Mouse (Mus musculus): ENCODE data around the gene Ky.

Ky gene

GRCm38 (mm10) chr9:102505700-102506585, at the start of gene Ky:
Gene Ky, plus strand, starts transcription at chr9:102505750.
- no peak for DNase-seq (ENCODE audit: low read depth, low spot score)

- no peak for DNase-seq (ENCODE audit: low read depth, low spot score)
Observed at GRCm38 (mm10) chr9:102462251-102462650, 43.3 kb upstream of the Ky start.

DNA sequence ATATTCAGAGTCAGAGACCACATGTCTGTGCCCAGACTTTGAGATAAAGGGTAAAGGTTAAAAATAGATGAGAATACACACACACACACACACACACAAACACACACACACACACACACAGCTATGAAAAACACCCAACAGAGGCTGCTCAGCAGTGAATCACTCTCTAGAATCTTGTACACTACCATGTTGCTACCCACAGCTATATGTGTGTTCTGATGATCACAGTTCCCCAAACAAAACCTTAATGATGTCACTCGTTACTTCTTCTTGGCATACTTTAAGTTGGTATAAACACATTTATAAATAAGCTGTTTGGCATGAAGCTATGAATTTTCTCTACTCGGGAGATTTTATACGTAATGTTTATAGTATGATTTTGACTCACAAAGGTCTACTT, 40.5 kb upstream of the Ky start:
- DNase-seq (ENCODE audit: low read depth, low spot score): no peak

DNA sequence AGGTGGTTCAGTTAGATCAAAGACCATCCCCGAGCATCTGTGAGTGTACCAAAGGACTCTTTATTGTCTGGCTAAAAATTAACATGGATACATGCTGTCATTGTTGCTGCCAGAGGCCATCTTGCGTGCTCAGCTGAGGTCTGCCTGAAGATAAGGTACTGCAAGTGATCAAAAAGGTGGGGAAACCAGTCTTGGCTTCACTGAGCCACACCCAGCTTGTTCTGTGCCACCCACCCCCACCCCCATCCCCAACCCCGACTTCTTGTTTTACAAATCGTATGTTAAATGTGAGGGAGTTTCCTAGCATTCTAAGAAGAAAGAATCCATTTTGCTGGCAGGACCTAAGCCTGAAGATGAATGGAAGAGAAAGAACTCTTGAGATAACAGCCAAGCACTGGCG, 39.8 kb upstream of the Ky start:
- no peak for DNase-seq (ENCODE audit: low read depth, low spot score)

GRCm38 (mm10) chr9:102470076-102470819, 35.3 kb upstream of the Ky start:
- no peak for DNase-seq (ENCODE audit: low read depth, low spot score)

GRCm38 (mm10) chr9:102477767-102478450, 27.6 kb upstream of the Ky start:
- DNase-seq (ENCODE audit: low read depth, low spot score): no peak

GRCm38 (mm10) chr9:102478451-102478835, 27.1 kb upstream of the Ky start:
- no peak for DNase-seq (ENCODE audit: low read depth, low spot score)

DNA sequence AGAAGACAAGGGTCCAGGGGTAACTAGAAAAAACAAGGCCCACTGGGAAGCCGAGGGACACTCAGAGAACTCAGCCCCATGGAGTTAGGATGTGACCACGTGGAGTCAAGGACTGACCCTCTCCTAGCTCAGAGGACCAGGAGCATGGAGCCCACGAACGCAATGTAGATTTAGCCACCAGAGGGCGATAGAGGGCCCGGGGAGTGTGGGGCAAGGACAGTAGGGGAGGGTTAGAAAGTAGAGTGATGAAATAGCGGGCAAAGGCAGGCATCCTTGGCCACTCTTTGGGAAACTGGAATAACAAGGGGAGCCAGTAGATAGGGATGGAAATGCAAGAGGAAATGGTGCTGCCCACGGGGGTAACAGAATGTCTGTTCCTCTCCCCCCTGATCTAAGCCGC, 26.5 kb upstream of the Ky start:
- no peak for DNase-seq (ENCODE audit: low read depth, low spot score)

DNA sequence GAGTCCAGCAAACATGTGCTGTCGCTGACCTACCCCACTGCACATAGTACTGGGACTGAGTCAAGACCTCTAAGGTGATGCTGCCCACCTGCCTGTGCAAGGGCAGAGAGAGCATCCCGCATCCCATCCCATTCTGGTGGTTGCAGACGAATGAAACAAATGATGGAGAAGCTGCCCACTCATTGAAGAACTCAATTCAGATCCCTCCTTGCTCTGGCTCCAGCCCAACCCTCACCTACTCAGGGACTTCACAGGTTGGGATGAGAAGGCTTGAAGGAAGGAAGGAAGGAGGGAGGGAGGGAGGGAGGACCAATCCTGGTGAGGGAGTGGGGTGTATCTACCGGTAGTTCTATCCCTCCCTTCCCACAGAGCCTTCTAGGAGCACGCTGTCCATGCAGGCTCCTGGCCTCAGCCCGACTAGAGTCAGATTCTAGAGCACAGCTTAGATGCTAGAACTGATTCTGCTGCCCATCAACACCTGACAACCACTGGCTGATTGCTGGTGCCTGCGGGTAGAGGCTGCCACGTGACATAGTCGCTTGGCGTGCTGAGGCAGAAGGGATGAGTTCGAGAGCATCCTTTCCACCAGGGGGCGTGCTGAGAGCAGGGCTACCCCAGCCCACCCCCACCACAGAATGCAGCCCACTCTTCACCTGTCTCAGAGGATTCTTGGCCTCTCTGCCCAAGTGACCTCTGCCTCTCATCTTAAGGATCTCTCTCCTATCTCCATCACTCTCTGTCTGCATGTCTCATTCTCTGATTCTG, 13.3 kb upstream of the Ky start:
- DNase-seq (ENCODE audit: low read depth, low spot score): no peak

DNA sequence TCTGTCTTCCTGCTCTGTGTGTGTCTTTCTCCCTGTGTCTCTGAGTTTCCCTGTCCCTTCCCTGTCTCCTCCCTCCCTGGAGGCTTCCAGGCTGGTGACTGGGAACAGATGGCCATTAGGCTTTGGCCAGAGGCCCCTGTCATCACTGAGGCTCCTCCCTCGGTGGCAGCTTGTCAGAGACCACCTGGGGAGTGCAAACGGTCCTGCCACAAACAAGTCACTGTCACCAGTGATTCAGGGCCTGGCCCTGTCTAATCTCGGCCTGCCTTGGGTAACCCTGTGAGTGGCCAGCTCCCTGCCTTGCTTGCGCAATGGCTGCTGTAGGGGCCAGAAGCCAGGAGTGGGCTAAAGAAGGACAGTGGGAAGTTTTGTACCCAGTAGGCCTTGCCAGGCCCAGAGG, 12.5 kb upstream of the Ky start:
- DNase-seq (ENCODE audit: low read depth, low spot score): no peak

- DNase-seq (ENCODE audit: low read depth, low spot score): no peak
Observed at GRCm38 (mm10) chr9:102493916-102494315, 11.6 kb upstream of the Ky start.

GRCm38 (mm10) chr9:102494454-102494853, 11.1 kb upstream of the Ky start:
- DNase-seq (ENCODE audit: low read depth, low spot score): no peak

- DNase-seq (ENCODE audit: low read depth, low spot score): no peak
Observed at GRCm38 (mm10) chr9:102495266-102495665, 10.3 kb upstream of the Ky start.

DNA sequence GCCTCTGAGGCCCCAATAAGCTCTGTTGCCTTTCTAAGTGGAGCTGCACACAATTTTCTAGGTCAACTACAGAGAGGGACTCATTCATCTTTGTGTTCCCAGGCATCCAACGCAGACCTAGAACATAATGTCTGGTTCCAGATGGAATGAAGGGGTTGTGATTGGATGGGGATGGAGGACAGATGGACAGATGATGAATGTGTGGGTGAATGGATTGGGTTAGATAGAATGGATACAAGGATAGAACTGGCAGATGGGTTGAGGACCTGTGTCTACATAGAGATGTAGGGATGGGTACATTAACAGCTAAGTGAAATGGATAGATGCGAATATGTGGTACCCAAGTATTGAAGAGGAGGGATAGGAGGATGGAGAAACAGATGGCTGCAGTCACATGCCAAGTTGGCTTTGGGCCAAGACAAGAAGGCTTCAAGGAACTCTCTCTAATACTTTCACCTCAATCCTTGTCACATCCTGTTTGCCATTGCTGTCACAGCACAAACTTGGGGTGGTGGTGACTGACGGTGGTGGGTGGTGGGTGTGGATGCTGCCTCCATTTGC, 9.0 kb upstream of the Ky start:
- no peak for DNase-seq (ENCODE audit: low read depth, low spot score)

DNA sequence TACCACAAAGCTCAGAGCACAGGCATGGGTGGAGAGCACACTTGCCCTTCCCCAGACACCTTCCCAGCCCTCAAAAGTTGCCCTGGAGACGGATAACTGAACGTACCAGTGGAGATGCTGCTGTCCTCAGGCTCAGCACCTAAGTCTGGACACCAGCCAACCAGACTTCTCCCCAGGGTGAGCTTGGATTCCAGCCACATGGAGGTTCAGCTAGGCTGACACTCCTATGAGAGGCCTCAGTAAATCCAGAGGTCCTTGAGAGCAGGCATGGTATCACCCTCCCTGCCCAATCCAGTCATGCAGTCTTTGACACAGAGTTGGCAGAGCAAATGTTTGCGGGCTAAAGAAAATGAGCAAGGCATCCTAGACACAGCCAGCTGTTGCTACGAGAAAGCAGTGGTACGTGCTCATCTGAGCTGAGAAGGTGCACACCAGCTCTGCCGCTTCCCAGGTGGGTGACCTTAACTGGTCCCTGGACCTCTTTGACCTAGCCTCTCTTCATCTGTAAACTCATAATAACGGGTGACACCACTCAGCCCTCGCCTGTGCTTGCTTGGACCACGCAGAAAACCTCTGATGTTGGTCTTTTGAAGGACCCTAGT, 8.4 kb upstream of the Ky start:
- DNase-seq (ENCODE audit: low read depth, low spot score): no peak

DNA sequence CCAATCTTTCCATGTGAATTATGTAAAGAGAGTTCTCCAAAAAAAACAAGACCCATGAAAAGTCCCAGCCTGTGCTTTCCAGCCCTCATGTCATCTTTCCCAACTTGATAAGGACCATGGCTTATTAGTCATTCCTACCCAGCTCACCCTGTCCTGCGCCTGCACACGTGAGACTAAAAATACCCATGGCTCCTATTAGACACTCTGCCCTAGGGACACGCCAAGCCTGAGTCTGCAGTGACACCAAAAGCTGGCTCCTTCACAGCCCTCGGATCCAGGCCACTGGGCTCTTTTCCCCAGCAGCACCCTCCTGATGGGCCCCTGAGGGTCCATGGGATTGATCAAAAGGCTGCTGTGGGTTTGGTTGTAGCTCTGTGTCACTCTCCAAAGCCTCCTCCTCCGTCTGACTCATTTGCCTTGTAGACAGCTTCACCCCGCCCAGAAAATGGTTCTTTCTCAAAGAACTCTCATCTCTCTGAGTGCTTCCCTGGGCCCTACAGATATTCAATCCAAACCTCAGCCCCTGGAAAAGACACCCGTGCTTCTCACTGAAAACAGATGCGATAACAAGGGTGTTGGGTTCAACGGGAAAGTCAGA, 7.6 kb upstream of the Ky start:
- DNase-seq (ENCODE audit: low read depth, low spot score): no peak

DNA sequence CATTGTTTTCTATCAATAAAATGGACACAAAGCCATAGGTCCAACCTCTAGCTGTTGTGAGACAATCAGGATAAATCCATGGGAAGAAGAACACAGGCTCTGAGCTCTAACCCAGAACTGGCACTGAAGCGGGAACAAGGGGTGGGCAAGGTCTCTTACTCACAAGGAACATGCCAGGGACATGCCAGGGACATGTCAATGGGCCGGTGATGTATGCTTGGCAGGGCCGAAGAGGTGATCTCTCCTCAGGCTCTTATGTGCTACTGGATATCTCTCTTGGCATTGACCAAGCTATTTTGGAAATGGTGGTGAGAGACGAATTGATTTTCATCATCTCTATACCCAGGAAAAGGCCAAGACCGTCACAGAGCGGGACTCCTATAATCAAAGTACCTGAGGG, 6.8 kb upstream of the Ky start:
- no peak for DNase-seq (ENCODE audit: low read depth, low spot score)

DNA sequence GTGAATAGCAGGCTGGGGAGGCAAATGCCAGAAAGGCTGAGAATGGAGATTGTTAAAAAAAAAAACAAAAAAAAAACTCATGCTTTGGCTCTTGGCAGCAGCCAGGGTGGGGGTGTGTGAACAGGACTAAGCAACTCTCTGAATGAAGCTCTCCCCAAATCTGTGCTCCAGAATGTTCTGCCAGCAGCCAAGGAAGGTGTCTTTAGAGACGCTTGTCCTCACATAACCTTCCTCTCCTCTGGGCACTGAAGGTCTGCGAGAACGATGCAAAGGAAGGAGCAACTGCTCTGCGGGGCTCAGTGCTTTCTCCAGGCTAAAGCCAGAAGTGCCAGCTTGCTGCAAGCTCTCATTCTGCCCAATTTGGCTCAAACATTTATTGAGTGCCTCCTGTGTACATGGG, 6.3 kb upstream of the Ky start:
- DNase-seq (ENCODE audit: low read depth, low spot score): no peak

DNA sequence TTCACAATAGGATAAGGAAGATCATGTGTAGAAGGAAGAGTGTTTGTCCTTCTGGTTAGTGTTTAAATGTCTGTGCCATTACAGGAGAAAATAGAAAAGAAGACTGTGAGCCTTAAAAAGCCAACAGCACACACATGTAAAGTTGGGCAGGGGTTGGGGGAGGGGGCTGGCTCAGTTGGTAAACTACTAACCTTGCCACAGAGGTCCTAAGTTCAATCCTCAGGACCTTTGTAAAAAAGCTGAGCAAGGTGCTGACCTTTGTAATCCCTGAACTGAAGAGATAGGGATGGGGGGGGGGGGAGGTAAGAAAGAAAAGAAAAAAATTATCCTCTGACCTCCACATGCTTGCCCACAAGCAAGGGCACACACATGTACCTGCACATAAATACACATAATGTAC, 5.8 kb upstream of the Ky start:
- DNase-seq (ENCODE audit: low read depth, low spot score): no peak

DNA sequence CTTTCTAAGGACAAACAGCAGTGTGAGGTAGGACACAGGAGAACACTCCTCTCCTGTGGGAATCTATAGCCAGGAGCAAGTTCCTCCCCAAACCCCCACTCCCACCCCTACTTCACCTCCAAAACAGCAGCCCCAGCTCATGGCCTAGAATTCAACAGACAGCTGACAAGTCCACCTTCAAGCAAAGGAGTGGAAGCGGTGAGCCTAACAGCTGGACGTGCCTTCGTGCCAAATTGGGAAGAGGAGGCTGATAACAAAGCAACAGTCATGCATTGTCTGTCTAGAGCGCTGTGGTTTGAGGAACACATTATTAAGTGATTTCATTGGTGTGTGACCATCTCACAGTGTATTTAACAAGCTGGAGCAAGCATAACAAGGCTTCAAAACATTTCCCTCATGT, 4.4 kb upstream of the Ky start:
- DNase-seq (ENCODE audit: low read depth, low spot score): no peak

All from retina, adult 2 months (tissue).